Mouse (Mus musculus): ENCODE data around the gene Oip5. TPM values are rescaled to one million over a fixed set of nuclear protein-coding genes. Genes with fewer than 3 reads are reported as not detected.

Gene Oip5
- polyA plus RNA-seq (2012): 13.7 and 16.8 TPM in 2 replicates

GRCm38 (mm10) chr2:119618199-119618982 lies at the start of gene Oip5, which contains the start of gene Nusap1:
Oip5 (minus strand) TSS chr2:119618469.
Nusap1 (plus strand) TSS chr2:119618298.

DNA sequence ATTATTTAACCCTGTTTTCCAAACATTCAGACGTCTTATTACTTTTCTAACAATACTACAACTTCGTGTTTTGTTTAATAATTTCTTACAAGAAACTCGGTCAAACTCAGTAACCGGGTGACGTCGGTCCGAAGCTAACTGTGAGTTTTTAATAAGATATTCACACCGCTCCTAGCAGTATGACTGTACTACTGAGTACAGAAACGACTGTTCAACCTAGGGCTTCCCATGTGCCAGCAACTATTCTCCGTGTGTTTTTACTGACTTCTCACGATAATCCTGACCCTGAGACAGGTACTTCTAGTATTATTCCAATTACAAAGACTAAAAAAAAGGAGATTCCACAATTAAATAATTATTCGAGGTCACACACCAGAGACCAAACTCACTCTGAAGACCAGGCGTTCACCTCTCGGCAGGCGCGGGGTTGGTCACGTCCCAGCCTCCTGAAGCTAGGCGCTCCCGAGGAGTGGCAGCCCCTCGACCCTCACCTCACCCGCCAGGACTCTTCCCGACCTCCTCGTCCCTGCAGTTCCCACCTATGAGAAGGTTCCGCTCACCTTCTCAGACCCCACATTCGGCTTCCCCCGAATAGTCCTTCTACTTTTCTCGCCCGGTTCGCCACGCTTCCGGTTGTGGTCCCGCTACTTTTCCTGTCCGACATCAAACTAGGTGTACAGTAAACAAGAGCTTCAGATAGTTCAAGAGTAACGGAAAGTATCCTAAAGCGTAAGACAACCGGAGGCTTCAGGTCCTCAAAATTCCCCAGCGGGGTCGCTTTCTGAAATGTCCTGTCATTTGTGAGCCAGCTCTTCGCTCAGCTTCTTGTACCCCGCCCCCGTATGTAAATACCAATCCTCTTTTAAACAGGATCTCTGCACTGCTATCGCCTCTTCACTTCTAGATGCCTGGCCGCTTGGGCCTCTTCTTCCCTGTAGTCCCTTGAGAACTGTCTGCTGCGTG lies 44.2 kb upstream of the Oip5 start, which contains the start of gene Ndufaf1:
TSS of gene Ndufaf1 (minus strand) at position 608 of the 963 bp plus-strand sequence.

Other genes with a start within 250 kb of the Oip5 start
- gene Ino80, start 140.8 kb downstream of the Oip5 start, polyA plus RNA-seq (2012): 6.8 and 8.1 TPM in 2 replicates
- 0.09 TPM in 1 of 2 replicates, not detected in the other for gene Exd1, start 70.8 kb downstream of the Oip5 start, polyA plus RNA-seq (2012)
- 11.6 and 12.6 TPM in 2 replicates for gene Chp1, start 70.8 kb downstream of the Oip5 start, polyA plus RNA-seq (2012)
- 2.2 TPM in 2 replicates for gene Nusap1, start 171 bp downstream of the Oip5 start, polyA plus RNA-seq (2012)
- 3.1 and 4.6 TPM in 2 replicates for gene Ndufaf1, start 44.4 kb upstream of the Oip5 start, polyA plus RNA-seq (2012)
- 54.8 and 75.6 TPM in 2 replicates for gene Rtf1, start 56.6 kb upstream of the Oip5 start, polyA plus RNA-seq (2012)
- 0.82 and 0.90 TPM in 2 replicates for gene Itpka, start 123.9 kb upstream of the Oip5 start, polyA plus RNA-seq (2012)
- gene Ltk, start 142.0 kb upstream of the Oip5 start, polyA plus RNA-seq (2012): 0.06 and 0.09 TPM in 2 replicates
- gene Rpap1, start 169.1 kb upstream of the Oip5 start, polyA plus RNA-seq (2012): 21.8 and 23.2 TPM in 2 replicates
- gene Tyro3, start 179.3 kb upstream of the Oip5 start, polyA plus RNA-seq (2012): 0.16 and 0.34 TPM in 2 replicates